Mouse (Mus musculus) c-Kit-positive CD71-positive TER-119-negative erythroid progenitor cells, embryonic 14.5 days (primary cell): ENCODE data around the gene Hadhb.

Experiments
- DNase-seq: peaks from one replicate; pipeline ENCODE4 v3.0.0-alpha.2; 2013; ENCODE audit warnings: low read depth

The Hadhb gene

GRCm38 (mm10) chr5:30128680-30129079, 26.4 kb upstream of the Hadhb start:
- no peak for DNase-seq

DNA sequence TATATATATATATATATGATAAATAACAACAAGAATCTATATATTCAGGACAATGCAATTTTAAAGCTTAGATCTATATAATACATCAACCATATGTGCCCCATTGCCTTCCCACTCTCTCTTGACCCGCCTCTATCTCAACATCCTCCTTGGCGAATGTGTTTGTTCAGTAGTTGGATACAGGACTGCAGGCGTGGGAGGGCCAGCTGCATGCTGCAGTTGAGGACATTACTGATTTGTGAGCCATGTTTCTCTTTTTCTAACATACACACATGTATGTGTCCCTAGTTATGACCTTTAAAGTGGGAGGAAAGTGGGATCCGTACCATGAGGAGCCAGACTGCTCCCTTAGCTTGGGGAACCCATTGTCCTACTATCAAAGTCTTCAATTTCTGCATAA, 23.8 kb upstream of the Hadhb start:
- DNase-seq: no peak

GRCm38 (mm10) chr5:30132173-30132572, 22.9 kb upstream of the Hadhb start:
- no peak for DNase-seq

DNA sequence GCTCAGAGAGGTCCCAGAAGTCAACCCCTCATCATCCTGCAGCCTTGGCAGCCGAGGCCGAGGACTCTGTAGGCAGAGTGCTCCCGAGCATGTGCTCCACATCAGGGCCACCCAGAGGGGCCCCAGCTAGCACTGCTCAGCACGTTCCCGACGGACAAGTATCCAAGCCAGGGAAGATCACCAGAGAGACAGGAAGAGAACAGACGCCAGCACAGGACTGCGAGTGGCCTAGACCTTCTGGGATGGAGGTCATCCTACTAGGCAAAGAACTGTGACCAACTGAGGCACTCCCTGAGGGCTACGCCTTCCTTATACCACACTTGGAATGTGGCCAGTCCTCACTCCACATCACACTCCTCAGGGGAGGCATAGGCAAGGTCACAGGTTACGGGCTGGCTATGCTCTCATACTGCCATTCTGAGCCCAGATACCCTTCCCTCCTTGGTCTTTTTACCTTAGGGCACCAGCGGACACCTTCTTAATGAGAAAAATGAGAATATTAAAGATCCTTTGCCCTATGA, 19.3 kb upstream of the Hadhb start:
- DNase-seq: no peak

GRCm38 (mm10) chr5:30137271-30137670, 17.8 kb upstream of the Hadhb start:
- no peak for DNase-seq

DNA sequence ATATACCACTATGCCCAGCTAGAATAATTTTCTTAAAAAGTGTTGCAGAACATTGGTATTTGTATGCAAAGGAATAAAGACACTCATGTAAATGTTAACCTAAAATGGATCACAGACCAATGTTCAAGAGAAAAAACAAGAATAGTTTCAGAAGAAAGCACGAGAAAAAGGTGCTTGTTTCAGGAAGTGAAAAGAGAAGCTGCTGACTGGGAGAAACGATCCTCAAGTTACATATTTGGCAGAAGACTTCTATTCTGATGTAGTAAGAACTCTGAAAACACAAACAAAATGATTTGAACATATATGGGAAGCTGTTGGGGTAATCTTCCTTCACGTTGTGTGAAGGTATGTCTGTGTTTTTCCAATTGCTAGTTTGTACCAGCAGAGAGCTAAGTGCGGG, 16.9 kb upstream of the Hadhb start:
- DNase-seq: no peak

DNA sequence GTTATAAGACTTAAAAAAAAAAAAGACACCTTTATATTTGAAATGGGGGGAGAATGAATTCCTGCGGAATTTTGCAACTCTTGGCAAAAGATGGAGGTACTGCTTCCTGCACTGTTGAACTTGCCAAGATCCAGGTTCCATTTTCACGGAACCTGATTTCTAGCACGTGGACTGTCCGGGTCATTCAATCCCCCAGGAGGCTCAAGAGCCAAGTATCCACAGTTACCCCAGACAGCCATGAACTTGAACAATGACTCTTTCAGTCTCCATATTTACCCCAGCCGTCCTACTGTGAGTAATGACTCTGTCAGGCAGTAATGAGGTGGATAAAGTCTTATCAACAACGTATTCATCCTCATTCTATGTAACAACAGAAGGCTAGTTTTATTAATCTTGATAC, 8.5 kb upstream of the Hadhb start:
- no peak for DNase-seq

DNA sequence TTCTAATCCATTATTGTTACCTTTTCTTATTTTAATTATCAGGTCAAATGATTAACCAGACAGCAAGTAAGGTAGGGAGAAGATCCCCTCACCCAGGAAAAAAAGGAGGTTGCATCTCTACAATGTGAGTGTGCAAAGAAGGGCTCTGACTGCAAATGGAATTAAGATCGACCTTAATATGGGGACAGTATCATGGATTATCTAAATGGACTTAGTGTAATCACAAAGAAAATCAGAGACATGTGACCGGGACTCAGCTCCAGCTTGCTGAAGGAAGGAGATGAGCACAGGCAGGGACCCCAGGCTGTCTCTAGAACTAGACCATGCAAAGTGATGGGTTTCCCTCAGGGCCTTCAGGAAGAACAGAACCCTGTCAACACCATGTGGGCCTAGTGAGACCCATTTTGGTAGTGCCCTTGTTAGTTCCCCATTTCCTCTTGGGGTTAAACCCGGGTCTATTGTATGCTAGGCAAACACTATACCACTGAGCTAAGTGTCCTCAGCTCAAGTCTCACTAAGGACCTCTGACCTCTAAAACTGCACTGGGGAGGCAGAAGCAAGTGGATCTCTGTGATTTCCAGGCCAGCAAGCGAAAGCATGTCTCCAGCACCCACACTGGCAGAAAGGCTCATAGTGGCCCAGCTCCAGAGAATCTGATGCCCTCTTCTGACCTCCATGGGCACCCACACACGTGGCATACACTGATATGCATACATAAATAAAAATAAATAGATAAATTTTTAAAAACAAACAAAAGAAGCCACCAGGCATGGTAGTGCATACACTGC, 6.7 kb upstream of the Hadhb start:
- DNase-seq: no peak

DNA sequence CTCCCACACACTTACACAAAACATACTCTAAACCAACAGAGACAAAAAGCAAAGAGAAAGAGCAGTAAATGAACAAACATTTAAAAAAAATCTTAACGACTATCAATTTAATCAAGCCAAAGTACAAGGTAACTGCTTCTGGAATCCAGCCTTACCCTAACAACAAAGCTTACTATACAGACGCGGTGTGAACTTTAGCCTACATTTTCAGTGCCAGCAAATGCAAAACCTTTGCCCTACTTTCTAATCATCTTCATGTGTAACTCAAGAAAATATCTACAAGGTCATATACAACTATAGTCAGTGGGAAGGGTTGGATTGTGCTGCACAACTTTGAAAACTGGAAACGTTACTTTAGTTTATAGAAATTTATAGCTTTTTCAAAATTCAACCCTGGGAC, 3.0 kb upstream of the Hadhb start:
- DNase-seq: no peak

- DNase-seq: no peak
Measured at GRCm38 (mm10) chr5:30152413-30152812, 2.6 kb upstream of the Hadhb start.

DNA sequence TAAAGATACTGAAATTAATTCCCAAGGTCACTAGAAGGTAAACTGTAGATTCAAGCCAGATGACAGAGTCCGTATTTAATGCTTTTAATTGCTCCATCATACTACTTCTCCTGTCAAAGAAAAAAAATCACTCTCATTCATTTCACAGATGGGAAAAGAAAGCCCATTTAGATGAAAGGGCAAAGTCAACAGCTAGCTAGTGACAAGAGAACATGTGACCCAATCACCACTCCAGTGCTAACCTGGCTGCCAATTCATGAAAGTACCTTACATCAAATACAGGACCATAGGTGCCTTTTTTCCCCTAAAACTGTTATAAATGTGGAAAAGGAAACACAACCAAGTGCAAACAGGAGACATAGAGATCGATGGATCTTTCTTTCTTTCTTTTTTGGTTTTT, 1.8 kb upstream of the Hadhb start:
- no peak for DNase-seq

DNA sequence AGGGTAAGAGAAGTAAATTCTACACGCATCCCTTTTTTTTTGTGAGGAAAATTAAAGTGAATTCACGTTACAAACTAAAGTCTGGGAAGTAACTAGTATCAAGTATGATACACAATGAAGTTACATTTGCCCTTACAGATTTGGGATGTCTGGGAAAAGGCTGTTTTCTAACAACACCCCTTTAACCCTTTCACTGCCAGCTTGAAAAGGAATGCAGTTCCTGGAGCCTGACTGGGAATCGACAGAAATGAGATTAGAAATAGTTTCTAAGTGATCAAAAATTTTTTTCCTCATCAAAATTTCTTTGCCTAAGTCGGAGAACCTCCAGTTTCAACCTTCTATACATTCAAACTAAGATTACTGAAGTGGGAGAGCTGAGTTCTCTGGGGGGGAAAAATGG, 1.0 kb upstream of the Hadhb start:
- peak; percentile 23 for DNase-seq

DNA sequence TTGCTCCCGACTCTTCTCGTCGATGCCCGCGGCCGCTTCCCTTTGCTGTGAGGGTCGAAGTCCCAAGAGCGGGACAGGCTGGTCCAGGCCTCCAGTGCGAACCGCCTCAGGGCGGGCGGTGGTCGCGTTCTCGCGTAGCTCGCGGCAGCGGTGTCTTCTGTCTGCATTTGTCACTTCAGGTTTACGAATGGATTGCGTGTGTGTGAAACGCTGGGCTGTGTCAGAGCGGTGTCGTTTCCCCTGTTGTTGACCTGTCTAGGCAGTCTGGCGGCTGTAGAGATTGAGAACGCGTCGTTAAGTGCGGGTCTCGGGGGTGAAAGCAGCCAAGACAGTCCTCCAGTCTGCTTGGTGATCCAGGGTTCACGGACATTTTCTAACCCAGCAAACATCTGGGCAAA, 346 bp downstream of the Hadhb start:
- DNase-seq: no peak

DNA sequence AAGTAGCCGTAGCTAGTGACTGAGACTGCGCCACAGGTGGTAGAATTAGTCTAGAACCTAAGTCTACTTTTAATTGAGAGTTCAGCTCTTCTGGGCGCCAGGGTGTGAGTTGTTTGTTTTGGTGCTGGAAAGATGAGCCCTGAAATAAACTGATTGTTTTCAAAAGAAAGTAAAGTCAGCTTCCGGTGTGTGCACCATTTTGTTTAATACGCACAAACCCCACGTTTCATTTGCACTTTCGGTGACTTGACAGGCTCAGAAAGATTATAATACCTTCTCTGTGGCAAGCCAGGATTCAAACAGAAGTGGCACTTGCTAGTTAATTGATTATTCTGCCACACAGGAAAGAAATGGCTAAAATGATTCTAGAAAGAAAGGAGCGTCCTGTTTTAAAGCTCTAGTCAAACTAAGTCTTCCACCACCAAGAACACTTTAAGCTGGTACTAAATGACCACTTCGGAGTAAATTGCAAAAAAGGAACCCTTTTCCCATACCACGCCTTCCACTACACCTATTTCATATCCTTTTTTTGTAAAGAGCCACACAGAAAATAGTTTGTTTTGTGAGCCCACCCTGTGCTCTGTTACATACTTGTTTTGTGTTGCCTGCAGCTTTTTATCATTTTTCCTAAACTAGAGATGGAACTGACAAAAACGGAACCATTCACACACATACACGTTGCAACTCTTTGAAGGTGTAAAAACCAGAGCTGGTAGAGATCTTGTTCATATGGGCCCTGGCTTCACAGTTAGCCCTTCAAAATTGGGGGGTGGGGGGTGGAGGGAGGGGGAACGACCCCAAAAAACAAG, 977 bp downstream of the Hadhb start:
- DNase-seq: peak; percentile 29

DNA sequence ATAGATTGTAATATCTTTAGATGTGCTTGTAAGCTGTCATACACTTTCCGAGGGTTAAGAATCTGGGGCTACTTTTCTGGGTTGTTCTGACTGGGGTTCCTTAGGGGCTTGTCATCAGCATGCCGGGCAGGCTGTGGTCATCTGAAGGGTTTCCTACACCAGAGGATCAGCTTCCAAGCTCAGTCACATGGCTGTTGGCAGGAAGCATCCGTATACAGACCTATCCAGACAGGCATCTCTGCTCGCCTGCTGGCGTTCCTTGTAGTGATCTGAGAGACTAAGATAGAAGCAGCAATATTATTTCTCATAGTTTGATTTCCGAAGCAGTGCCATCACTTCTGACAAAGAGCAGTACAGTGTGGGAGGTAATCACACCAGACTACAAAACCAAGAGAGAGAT, 4.6 kb downstream of the Hadhb start:
- no peak for DNase-seq

DNA sequence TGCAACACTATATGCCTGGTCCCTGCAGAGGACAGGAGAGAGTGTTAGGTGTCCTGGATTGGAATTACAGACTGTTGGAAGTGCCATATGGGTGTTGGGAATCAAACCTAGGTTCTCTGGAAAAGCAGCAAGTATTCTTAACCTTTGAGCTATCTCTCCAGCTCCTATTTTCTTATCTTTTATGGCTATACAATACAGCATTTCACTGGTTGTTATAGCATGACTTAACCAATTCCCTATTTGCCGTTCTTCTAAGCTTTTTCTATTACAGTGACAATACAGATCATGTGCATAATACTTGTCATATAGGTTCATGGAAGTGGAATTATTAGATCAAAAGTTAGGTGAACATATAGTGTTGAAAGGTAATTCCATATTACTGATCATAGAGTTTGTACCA, 6.8 kb downstream of the Hadhb start:
- no peak for DNase-seq

- no peak for DNase-seq
Measured at GRCm38 (mm10) chr5:30162339-30162738, 7.3 kb downstream of the Hadhb start.

DNA sequence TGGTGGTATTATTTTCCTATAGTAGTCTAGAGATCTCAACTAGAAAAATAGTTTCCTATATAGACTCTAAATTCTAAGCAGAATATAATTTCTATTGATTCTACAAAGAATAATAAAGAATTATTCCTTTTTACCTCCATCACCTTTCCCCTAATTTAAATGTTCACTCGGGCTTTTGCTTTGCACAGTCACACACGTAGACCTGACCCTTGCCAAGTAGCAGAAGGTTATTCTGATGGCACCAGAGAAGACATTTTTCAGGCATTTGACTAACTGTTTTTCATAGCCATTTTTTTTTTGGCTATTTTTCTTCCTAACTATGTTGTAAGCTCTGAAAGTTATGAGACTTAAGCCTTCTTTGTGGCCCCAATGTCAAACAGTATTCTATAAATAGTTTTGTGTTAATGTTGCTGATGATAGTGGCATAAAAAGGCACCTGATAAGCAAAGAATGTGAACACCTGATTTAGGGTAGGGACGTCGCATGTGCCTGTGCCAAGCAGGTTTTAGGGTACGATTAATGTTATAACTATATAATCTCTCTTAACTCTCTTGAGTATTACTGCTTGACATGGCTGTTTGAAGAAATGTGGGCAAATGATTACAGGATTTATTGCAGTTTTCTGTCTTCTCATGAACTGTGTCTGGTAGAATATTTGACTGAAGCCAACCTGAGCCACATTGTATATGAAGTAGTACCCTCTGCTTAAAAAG, 10.3 kb downstream of the Hadhb start:
- DNase-seq: no peak

- DNase-seq: no peak
Measured at GRCm38 (mm10) chr5:30170303-30170940, 15.4 kb downstream of the Hadhb start.

GRCm38 (mm10) chr5:30172115-30172514, 17.1 kb downstream of the Hadhb start:
- no peak for DNase-seq

DNA sequence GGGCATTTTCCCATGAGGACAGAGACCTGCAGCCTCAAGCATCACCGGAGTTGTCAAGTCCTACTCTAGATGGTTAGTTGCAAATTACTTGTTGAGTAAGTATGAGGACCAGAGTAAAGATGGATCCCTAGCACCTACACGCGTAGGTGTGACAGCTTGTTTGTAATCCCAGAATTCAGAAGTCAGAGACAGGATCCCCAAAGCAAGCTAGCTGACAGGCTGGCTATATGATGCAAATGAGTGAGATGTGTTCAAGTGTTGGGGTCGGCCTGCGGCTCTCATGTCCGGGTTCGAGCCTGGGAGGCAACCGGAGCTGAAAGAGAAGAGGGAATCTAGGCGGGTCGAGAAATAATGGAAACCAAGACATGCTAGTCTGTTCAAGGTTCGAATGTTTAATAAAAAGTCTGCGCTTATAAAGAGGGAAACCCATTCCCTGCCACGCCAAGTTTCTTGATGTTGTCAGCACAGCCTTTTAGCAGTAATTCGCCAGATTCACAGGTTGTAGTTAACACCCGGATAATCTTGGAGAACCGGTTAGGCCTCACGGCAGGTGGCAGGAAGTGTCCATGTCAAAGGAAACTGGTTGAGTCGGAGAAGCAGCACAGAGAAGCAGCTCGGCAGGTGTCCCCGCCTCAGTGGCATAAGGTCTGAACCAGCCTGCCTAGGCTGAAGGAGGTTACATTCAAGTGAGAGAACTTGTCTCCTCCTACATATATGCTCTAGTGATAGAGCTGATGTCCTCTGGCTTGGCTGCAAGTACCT, 18.1 kb downstream of the Hadhb start:
- DNase-seq: no peak
